Mouse (Mus musculus) intestine, embryonic 16.5 days (tissue): ENCODE data around the gene Notch2. TPM values are rescaled to one million over a fixed set of nuclear protein-coding genes. Genes with fewer than 3 reads are reported as not detected.
A peak's percentile ranks its signal among the peaks of the same experiment; 100 is the strongest.

ENCODE experiments used
- ATAC-seq: fragments of 200-750 bp; cut with Nextera tagmentation; 2 replicates; pipeline ENCODE4 v1.8.0; 2017; ENCODE audit warnings: moderate TSS enrichment, moderate library complexity
- H3K27ac ChIP-seq: fragments of 300-500 bp; sonication (generic); 2 replicates; pipeline ENCODE4 v1.5.1; 2014; ENCODE audit warnings: mild to moderate bottlenecking, low read length
- H3K27me3 ChIP-seq: fragments of 300-500 bp; sonication (generic); replicated peaks from 2 replicates; pipeline ENCODE4 v1.6.1; 2014; ENCODE audit warnings: low read length, control low read depth, mixed read lengths; ENCODE audit not compliant: control insufficient read depth, insufficient read depth
- H3K36me3 ChIP-seq: fragments of 300-500 bp; sonication (generic); 2 replicates; pipeline ENCODE4 v1.6.1; 2014; ENCODE audit warnings: low read length, control low read depth; ENCODE audit not compliant: control insufficient read depth, insufficient read depth
- H3K4me1 ChIP-seq: fragments of 300-500 bp; sonication (generic); 2 replicates; pipeline ENCODE4 v1.6.1; 2014; ENCODE audit warnings: low read length, control low read depth, mixed read lengths; ENCODE audit not compliant: control insufficient read depth, insufficient read depth
- H3K4me2 ChIP-seq: fragments of 300-500 bp; sonication (generic); 2 replicates; pipeline ENCODE4 v1.6.1; 2014; ENCODE audit warnings: low read depth, low read length, control low read depth
- H3K4me3 ChIP-seq: fragments of 300-500 bp; sonication (generic); 2 replicates; pipeline ENCODE4 v1.5.1; 2014; ENCODE audit warnings: mild to moderate bottlenecking, low read length
- H3K9ac ChIP-seq: fragments of 300-500 bp; sonication (generic); 2 replicates; pipeline ENCODE4 v1.6.1; 2014; ENCODE audit warnings: low read depth, low read length
- H3K9me3 ChIP-seq: fragments of 300-500 bp; sonication (generic); 2 replicates; pipeline ENCODE4 v1.6.1; 2016; ENCODE audit warnings: low read length, control low read depth; ENCODE audit not compliant: control insufficient read depth
- WGBS: fragments of 180-500 bp; shearing (Covaris S2); extraction: QIAGEN DNeasy Blood & Tissue Kit; methylation state at CpG from one replicate; pipeline ENCODE4 v1.1.7; 2014; 5-methylcytosine and 5-hydroxymethylcytosine counted together
- polyA plus RNA-seq: library from polyadenylated mRNA; unstranded; fragments of >200 nt; fragmentation: Nextera tagmentation; extraction: Ambion mirVana; gene quantifications from 2 replicates; pipeline ENCODE4 v1.2.1, GENCODE M21; 2015

Notch2 gene
- polyA plus RNA-seq, 1 experiment from 2014 or later: 9.1 TPM

DNA sequence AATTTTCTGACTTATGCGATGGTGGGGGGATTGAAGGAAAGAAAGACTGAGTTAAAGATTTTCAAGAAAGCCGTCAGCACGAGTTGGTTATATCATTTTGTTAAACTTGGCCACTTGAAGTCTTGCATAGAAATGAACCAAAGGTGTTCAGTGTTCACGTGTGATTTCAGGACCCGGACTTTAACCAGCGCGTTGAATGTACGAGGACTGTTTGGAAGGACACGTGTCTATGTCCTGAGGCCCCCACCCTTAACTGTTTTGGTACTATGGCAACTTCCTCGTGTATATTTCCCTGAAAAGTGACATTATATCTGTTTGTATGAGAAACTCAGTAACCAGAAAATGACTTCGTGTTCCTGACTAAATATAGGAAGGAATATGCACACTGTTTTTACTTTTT is 136.6 kb downstream of the Notch2 start:
- peaks cover 7% of the 10 kb centered on the region; the same call in 1 of the 2 replicates for H3K36me3 ChIP-seq

DNA sequence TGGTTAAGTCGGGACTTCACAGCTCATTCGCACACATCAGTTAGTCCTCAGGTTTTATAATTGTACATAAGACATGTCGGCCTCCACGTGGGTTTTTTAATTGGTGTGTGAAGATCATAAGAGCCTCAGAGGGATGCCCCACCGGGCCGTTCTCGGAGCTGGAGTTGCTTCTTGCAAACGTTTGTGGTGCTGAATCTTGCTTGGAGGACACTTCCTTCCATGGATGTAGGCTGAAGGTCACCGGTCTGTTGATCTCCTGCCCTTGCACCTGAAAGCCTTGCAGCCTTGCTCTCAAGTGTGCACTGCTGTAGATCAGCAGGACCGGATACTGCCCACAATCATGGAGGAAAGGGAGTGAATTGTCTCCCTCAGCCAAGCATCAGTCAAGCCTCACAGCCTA is 137.7 kb downstream of the Notch2 start:
- Histone ChIP-seq H3K27me3 (no peaks in the 10 kb centered on the region), H3K4me3 (no peak overlapping the region), H3K36me3 (peaks cover 7% of the 10 kb centered on the region; the same call in 1 of the 2 replicates), H3K9ac (no peak overlapping the region), H3K4me2 (no peak overlapping the region), H3K4me1 (no peaks in the 10 kb centered on the region), H3K9me3 (no peaks in the 10 kb centered on the region), H3K27ac (no peak overlapping the region)
- 87% methylated on average over 10 of the region's 10 CpGs for WGBS
- ATAC-seq: no peak

More for the DNA sequence above, 136.6 kb downstream of the Notch2 start:
- ATAC-seq: no peak
- Histone ChIP-seq H3K4me1 (no peaks in the 10 kb centered on the region), H3K27ac (no peak overlapping the region), H3K9me3 (no peaks in the 10 kb centered on the region), H3K4me3 (no peak overlapping the region), H3K27me3 (no peaks in the 10 kb centered on the region), H3K4me2 (no peak overlapping the region), H3K9ac (no peak overlapping the region)
- 93% methylated on average over 11 of the region's 11 CpGs for WGBS

DNA sequence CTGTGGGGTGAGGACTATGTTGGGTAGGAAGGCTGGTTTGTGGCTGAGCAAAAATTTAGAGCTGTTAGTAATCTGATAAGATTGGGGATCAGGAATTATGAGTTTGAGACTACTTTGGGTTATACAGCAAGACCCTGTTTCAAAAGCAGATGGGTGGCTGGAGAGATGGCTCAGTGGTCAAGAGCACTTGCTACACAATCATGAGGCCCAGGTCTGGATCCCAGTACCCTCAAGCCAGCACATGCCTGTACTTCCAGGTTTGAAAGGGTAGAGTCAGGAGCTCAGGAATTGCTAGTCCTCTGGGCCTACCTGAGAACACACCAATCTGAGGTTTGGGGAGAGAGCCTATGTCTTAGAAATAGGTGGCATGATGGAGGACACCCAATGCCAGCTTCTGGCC is 140.1 kb downstream of the Notch2 start:
- no peak overlapping the region for H3K4me2 ChIP-seq
- no peaks in the 10 kb centered on the region for H3K27me3 ChIP-seq
- no peaks in the 10 kb centered on the region for H3K4me1 ChIP-seq
- ATAC-seq: no peak
- H3K27ac ChIP-seq: no peak overlapping the region
- H3K9me3 ChIP-seq: no peaks in the 10 kb centered on the region
- no peaks in the 10 kb centered on the region for H3K36me3 ChIP-seq
- no peak overlapping the region for H3K4me3 ChIP-seq
- H3K9ac ChIP-seq: no peak overlapping the region

DNA sequence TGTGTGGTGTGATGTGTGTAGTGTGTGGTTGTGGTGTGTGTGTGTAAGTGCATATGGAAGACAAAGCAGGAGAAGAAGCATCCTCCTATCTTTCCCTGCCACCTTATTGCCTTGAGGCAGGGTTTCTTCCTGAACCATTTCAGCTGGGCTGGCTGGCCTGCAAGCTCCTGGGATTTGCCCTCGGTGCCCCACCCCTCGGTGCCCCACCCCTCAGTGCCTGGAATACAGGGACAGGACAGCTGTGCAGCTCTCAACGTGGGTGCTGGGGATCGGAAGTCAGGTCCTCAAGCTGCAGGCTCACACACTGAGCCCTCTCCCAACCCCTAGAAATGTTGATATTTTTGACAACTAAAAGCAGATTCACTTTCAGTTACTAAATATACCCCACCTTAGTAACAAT is 142.8 kb downstream of the Notch2 start:
- H3K27ac ChIP-seq: no peak overlapping the region
- no peaks in the 10 kb centered on the region for H3K27me3 ChIP-seq
- 36% methylated on average over 4 of the region's 4 CpGs for WGBS
- H3K9me3 ChIP-seq: no peaks in the 10 kb centered on the region
- no peak overlapping the region for H3K4me2 ChIP-seq
- no peak overlapping the region for H3K4me3 ChIP-seq
- ATAC-seq: 0 out of 2 replicates have a peak, but pooled peaks have one; percentile 50
- H3K9ac ChIP-seq: no peak overlapping the region
- no peaks in the 10 kb centered on the region for H3K4me1 ChIP-seq
- no peaks in the 10 kb centered on the region for H3K36me3 ChIP-seq

DNA sequence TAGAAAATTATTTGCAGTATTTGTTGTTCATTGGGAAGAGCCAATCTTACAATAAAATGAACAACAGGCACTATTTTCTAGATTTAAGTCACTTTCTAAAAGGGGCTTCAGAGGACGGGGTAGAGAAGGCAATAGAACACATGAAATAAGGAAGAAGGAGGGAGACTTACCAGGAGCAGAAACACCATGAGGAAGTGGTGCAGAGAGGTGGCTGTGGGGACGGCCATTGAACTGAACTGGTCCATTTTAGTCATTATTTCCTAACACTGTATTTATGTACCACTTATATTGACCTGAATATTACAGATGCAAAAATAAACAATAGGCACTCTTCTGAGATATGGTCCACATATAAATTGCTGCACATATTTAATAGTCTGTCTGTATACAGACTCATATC is 143.7 kb downstream of the Notch2 start:
- Histone ChIP-seq H3K27ac (no peak overlapping the region), H3K9me3 (no peaks in the 10 kb centered on the region), H3K4me3 (no peak overlapping the region), H3K27me3 (no peaks in the 10 kb centered on the region), H3K4me1 (no peaks in the 10 kb centered on the region), H3K4me2 (no peak overlapping the region), H3K9ac (no peak overlapping the region), H3K36me3 (no peaks in the 10 kb centered on the region)
- WGBS: 67% methylated on average over 2 of the region's 2 CpGs
- no peak for ATAC-seq

DNA sequence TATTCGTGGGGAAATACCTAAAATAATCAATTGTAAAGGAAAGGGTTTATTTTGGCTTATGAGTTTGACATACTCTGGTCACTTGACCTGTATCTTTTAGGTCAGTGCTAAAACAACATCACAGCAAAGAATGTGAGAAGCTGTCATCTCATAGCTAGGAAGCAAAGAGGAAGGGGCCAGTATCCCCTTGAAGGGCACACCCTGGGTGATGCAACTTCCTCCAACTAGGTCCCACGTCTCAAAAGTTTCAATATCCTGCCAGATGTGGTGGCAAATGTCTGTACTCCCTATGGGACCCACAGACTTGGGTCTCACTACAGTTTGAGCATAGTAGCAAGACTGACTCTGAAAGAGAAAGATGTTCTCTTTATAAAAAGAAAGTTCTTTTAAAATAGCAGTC is 144.3 kb downstream of the Notch2 start:
- H3K27ac ChIP-seq: no peak overlapping the region
- no peaks in the 10 kb centered on the region for H3K9me3 ChIP-seq
- H3K36me3 ChIP-seq: no peaks in the 10 kb centered on the region
- no peak overlapping the region for H3K4me2 ChIP-seq
- H3K4me3 ChIP-seq: no peak overlapping the region
- H3K4me1 ChIP-seq: no peaks in the 10 kb centered on the region
- H3K27me3 ChIP-seq: no peaks in the 10 kb centered on the region
- no peak overlapping the region for H3K9ac ChIP-seq
- ATAC-seq: no peak
- WGBS: 49% methylated on average over 2 of the region's 2 CpGs

DNA sequence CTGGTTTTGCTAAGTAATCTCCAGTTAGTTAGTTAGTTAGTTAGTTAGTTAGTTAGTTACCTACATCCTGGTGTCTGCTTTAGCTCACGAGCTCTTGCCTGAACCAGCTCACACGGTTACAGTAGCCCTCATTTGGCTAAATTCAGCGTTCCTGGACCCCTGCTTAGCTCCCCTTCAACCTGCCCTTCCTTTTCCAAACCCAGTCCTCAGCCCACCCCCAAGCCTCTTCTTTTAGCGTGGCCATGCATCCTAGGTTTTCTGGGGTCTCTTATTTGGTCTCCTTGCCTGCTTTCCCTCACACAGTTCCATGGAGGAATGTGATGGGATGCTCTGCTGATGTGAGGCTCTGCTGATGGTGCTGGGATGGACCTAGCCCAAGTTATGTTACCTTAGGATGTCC is 145.3 kb downstream of the Notch2 start:
- Histone ChIP-seq H3K4me2 (no peak overlapping the region), H3K27me3 (no peaks in the 10 kb centered on the region), H3K4me1 (no peaks in the 10 kb centered on the region), H3K9me3 (no peaks in the 10 kb centered on the region), H3K9ac (no peak overlapping the region), H3K36me3 (no peaks in the 10 kb centered on the region), H3K4me3 (no peak overlapping the region), H3K27ac (no peak overlapping the region)
- ATAC-seq: no peak
- WGBS: 78% methylated on average over 4 of the region's 4 CpGs

DNA sequence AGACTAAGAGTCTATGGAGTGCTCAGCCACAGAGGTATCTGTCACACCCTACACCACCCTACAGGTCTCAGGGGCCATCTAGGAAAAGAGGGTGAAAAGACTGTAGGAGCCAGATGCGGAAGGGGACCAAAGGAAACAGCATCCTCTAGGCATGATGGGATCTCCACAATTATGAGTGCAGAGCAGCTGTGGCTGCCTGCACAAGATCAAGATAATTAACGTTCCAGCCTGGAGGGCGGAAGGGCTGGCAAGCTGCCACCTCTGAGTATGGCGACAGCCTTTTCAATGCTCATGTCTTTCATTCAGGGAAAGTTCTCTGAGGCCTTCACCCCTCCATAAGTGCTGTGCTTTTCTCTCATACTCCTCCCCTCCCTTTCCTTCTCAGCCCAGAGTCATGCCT is 146.0 kb downstream of the Notch2 start:
- WGBS: 30% methylated on average over 4 of the region's 4 CpGs

DNA sequence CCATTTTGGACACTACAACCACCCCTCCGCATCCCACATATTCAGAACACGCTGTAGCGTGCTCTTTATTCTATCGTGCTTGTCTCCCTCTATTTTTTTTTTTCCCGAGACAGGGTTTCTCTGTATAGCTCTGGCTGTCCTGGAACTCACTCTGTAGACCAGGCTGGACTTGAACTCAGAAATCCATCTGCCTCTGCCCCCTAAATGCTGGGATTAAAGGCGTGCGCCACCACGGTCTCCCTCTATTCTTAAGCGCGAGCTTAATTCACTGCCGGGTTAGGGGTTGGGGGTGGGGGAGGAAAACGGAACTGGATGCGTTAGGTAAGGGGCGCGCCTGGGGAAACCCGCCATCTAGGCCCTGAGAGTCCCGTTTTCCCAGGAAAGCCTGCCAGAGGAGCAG is 147.0 kb downstream of the Notch2 start, which contains the start of gene Adam30:
TSS of gene Adam30 (plus strand) at position 301 of the 400 bp plus-strand sequence.
- Histone ChIP-seq H3K4me3 (no peak within 1 kb of the TSS), H3K9ac (no peak within 1 kb of the TSS), H3K9me3 (no peaks in the 10 kb centered on the region), H3K27me3 (no peaks in the 10 kb centered on the region), H3K27ac (no peak within 1 kb of the TSS), H3K4me2 (no peak within 1 kb of the TSS), H3K4me1 (no peaks in the 10 kb centered on the region), H3K36me3 (no peaks in the 10 kb centered on the region)
- WGBS: 87% methylated on average over 17 of the region's 17 CpGs
- no peak for ATAC-seq

More for the DNA sequence above, 146.0 kb downstream of the Notch2 start:
- no peaks in the 10 kb centered on the region for H3K4me1 ChIP-seq
- H3K36me3 ChIP-seq: no peaks in the 10 kb centered on the region
- H3K4me2 ChIP-seq: no peak overlapping the region
- no peak for ATAC-seq
- no peak overlapping the region for H3K4me3 ChIP-seq
- no peaks in the 10 kb centered on the region for H3K27me3 ChIP-seq
- H3K9me3 ChIP-seq: no peaks in the 10 kb centered on the region
- no peak overlapping the region for H3K9ac ChIP-seq
- H3K27ac ChIP-seq: no peak overlapping the region

DNA sequence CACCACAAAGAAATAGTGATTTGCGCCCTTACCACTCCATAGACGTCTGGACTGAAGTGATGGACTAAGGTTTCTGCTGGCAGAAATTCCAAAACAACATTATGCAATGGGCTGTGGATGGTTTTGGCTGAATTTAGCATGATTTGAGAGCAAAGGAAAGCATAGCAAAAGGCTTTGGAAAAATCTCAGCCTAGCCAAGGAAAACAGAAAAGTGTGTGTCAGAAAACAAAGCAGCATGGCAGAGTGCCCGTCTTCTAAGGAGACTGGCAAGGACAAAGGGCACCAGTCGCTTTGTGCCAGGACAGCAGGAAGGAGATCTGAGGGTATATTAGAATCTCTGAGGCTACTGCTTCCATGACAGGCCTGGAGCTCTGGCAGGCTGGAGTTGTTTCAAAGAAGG is 165.0 kb downstream of the Notch2 start:
- H3K9ac ChIP-seq: no peak overlapping the region
- no peaks in the 10 kb centered on the region for H3K36me3 ChIP-seq
- no peak overlapping the region for H3K4me3 ChIP-seq
- no peaks in the 10 kb centered on the region for H3K4me1 ChIP-seq
- H3K4me2 ChIP-seq: no peak overlapping the region
- no peak for ATAC-seq
- H3K27ac ChIP-seq: no peak overlapping the region
- 81% methylated on average over 4 of the region's 4 CpGs for WGBS
- H3K9me3 ChIP-seq: 0 out of 2 replicates have a peak, but pooled peaks cover 5% of the 10 kb centered on the region
- no peaks in the 10 kb centered on the region for H3K27me3 ChIP-seq
